Mouse (Mus musculus) midbrain, embryonic 12.5 days (tissue): ENCODE results near the gene Clcn1. TPM values are rescaled to one million over a fixed set of nuclear protein-coding genes. Genes with fewer than 3 reads are reported as not detected.

Experiments used
- ATAC-seq: fragments of 200-750 bp; cut with Nextera tagmentation; 2 replicates; pipeline ENCODE4 v1.8.0; 2017; ENCODE audit warnings: low read depth, moderate TSS enrichment, moderate library complexity; ENCODE audit not compliant: low FRiP score
- H3K27ac ChIP-seq: fragments of 300-500 bp; sonication (generic); replicated peaks from 2 replicates; pipeline ENCODE4 v1.5.1; 2016; ENCODE audit warnings: mild to moderate bottlenecking
- H3K27me3 ChIP-seq: fragments of 300-500 bp; sonication (generic); 2 replicates; pipeline ENCODE4 v1.6.1; 2016; ENCODE audit warnings: mild to moderate bottlenecking
- H3K36me3 ChIP-seq: fragments of 300-500 bp; sonication (generic); 2 replicates; pipeline ENCODE4 v1.6.1; 2016
- H3K4me1 ChIP-seq: fragments of 300-500 bp; sonication (generic); 2 replicates; pipeline ENCODE4 v1.6.1; 2016
- H3K4me2 ChIP-seq: fragments of 300-500 bp; sonication (generic); replicated peaks from 2 replicates; pipeline ENCODE4 v1.6.1; 2016; ENCODE audit warnings: mild to moderate bottlenecking, moderate library complexity
- H3K4me3 ChIP-seq: fragments of 300-500 bp; sonication (generic); 2 replicates; pipeline ENCODE4 v1.5.1; 2016; ENCODE audit warnings: mild to moderate bottlenecking
- H3K9ac ChIP-seq: fragments of 300-500 bp; sonication (generic); replicated peaks from 2 replicates; pipeline ENCODE4 v1.6.1; 2016; ENCODE audit warnings: mild to moderate bottlenecking, moderate library complexity
- H3K9me3 ChIP-seq: fragments of 300-500 bp; sonication (generic); 2 replicates; pipeline ENCODE4 v1.6.1; 2016; ENCODE audit warnings: mild to moderate bottlenecking
- WGBS: fragments of 180-500 bp; shearing (Covaris S2); methylation state at CpG from one replicate; pipeline ENCODE4 v1.1.7; 2016; 5-methylcytosine and 5-hydroxymethylcytosine counted together
- polyA plus RNA-seq: library from polyadenylated mRNA; unstranded; fragments of >200 nt; fragmentation: Nextera tagmentation; extraction: Ambion mirVana; gene quantifications from 2 replicates; pipeline ENCODE4 v1.2.1, GENCODE M21; 2016

The Clcn1 gene
- polyA plus RNA-seq, 1 experiment from 2014 or later = 1.3 TPM

DNA sequence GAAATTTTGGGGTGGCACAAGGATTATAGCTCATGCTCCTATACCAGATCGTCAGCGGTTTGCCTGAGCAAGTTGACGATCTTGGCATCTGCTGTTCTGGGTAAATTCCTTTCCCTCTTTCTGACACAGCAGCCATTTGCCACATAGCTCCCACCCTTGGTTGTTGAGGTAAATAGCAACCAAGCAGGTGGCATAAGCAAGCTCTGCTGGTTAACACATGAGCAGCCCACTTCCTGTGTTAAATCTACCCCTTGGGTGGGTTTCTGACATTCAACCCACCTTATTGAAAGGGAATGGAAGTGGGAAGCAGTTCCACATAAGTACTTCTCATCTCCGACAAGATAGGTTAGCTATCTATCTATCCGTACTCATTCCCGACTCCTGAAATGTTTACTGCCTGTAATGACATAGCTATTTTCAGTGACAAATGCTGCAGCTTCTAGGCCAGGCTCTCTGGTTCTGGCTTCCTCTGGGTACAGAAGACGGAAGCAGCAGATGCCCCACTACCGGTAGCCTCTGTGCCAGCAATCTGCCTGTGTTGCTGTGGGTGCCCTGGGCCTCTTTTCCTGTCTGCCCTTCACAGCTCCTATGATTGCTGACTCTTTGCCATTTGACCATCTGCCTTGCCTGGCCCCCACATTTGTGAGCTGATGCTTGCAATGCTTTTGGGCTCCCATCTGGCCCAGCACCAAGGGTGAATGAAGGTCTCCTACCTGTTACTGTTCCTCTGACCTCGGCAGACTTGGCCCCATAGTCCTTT, 57.1 kb downstream of the Clcn1 start:
- no peak overlapping the region for H3K9ac ChIP-seq
- 89% methylated on average over 9 of the region's 9 CpGs for WGBS
- H3K4me3 ChIP-seq = no peak overlapping the region
- H3K27me3 ChIP-seq = no peaks in the 10 kb centered on the region
- H3K9me3 ChIP-seq = no peaks in the 10 kb centered on the region
- H3K4me1 ChIP-seq = 0 out of 2 replicates have a peak, but pooled peaks cover 2% of the 10 kb centered on the region
- no peak for ATAC-seq
- H3K27ac ChIP-seq = no peak overlapping the region
- no peaks in the 10 kb centered on the region for H3K36me3 ChIP-seq
- no peak overlapping the region for H3K4me2 ChIP-seq

- no peaks in the 10 kb centered on the region for H3K36me3 ChIP-seq
- H3K9me3 ChIP-seq = no peaks in the 10 kb centered on the region
- no peak overlapping the region for H3K27ac ChIP-seq
- H3K4me3 ChIP-seq = no peak overlapping the region
- H3K4me2 ChIP-seq = no peak overlapping the region
- WGBS = 86% methylated on average over 1 of the region's 1 CpGs
- peaks cover 7% of the 10 kb centered on the region; the same call in 1 of the 2 replicates for H3K4me1 ChIP-seq
- no peaks in the 10 kb centered on the region for H3K27me3 ChIP-seq
- no peak overlapping the region for H3K9ac ChIP-seq
- ATAC-seq = no peak
These were observed 57.8 kb downstream of the Clcn1 start for GRCm38 (mm10) chr6:42344255-42344654.

DNA sequence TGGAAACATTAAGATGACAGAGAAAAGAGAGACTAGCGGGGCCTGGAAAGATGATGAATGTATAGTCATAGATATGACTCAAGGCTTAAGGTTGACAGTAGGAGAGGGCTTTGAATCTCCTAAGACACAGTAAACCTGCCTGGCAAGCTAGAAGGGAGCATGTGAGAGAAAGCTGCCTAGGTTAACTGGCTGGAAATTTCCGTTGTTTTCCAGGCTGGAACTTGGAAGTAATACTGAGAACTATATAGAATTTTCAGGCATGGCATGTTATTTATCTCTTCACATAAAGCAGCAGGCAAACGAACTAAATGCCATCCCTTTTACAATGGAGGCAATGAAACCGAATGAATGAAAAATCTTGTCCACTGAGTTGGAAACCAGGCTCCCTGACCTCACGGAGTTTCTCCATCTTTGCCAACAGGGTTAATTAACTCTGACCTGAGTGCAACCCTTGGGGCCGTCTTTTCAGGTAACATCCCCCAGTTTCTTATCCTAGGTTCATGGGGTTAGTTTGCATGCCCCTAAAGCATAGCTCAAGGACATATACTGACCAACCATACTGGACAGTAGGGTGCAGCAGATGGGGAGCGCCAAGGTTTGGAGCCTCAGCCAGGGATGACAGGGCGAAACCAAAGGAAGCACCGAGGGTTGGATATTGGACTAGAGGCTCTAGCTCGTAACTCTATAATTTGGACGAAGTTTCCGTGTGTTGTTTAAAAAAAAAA, 62.0 kb downstream of the Clcn1 start:
- H3K9me3 ChIP-seq = no peaks in the 10 kb centered on the region
- no peaks in the 10 kb centered on the region for H3K27me3 ChIP-seq
- H3K9ac ChIP-seq = no peak overlapping the region
- H3K4me2 ChIP-seq = peak overlapping the region; percentile 90
- no peak overlapping the region for H3K4me3 ChIP-seq
- H3K36me3 ChIP-seq = no peaks in the 10 kb centered on the region
- peaks cover 17% of the 10 kb centered on the region for H3K4me1 ChIP-seq
- no peak for ATAC-seq
- no peak overlapping the region for H3K27ac ChIP-seq
- WGBS = 37% methylated on average over 12 of the region's 12 CpGs

DNA sequence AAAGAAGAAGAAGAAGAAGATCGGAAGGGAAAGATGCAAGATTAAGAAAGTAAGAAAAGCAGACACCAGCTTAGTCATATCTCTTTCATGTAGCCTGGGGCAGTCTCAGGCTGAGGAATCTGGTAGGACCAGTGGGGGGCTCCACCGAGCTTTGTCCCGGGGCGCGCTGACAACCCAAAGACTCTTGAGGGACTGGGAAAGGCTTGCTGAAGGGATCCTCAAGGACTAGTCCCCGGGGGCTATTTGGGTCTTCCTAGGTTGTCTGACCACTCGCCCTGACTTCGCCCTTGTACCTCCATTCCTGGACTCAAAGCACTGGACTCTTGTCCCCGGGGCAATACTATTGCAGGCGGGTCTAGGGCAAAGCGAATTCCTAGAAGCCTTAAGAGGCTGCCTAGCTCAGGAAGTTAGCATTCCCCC, 62.5 kb downstream of the Clcn1 start:
- Histone ChIP-seq H3K27me3 (no peaks in the 10 kb centered on the region), H3K27ac (peak overlapping the region; percentile 90), H3K4me3 (peak overlapping the region; percentile 78), H3K4me2 (peak overlapping the region; percentile 90), H3K9ac (peak overlapping the region; percentile 84), H3K36me3 (no peaks in the 10 kb centered on the region), H3K4me1 (peaks cover 23% of the 10 kb centered on the region), H3K9me3 (no peaks in the 10 kb centered on the region)
- ATAC-seq = peak; percentile 27
- under 1% methylated on average over 11 of the region's 11 CpGs for WGBS

GRCm38 (mm10) chr6:42349426-42350020, 63.0 kb downstream of the Clcn1 start, which contains the start of gene Zyx:
Gene Zyx, plus strand, starts transcription at chr6:42349630.
- peak; percentile 93 for ATAC-seq
- H3K27me3 ChIP-seq = no peaks in the 10 kb centered on the region
- H3K9me3 ChIP-seq = no peaks in the 10 kb centered on the region
- peak within 1 kb of the TSS; percentile 78 for H3K4me3 ChIP-seq
- no peaks in the 10 kb centered on the region for H3K36me3 ChIP-seq
- H3K4me2 ChIP-seq = peak within 1 kb of the TSS; percentile 90
- H3K4me1 ChIP-seq = peaks cover 28% of the 10 kb centered on the region
- peak within 1 kb of the TSS; percentile 84 for H3K9ac ChIP-seq
- H3K27ac ChIP-seq = peak within 1 kb of the TSS; percentile 90
- 0% methylated on average over 21 of the region's 36 CpGs for WGBS

DNA sequence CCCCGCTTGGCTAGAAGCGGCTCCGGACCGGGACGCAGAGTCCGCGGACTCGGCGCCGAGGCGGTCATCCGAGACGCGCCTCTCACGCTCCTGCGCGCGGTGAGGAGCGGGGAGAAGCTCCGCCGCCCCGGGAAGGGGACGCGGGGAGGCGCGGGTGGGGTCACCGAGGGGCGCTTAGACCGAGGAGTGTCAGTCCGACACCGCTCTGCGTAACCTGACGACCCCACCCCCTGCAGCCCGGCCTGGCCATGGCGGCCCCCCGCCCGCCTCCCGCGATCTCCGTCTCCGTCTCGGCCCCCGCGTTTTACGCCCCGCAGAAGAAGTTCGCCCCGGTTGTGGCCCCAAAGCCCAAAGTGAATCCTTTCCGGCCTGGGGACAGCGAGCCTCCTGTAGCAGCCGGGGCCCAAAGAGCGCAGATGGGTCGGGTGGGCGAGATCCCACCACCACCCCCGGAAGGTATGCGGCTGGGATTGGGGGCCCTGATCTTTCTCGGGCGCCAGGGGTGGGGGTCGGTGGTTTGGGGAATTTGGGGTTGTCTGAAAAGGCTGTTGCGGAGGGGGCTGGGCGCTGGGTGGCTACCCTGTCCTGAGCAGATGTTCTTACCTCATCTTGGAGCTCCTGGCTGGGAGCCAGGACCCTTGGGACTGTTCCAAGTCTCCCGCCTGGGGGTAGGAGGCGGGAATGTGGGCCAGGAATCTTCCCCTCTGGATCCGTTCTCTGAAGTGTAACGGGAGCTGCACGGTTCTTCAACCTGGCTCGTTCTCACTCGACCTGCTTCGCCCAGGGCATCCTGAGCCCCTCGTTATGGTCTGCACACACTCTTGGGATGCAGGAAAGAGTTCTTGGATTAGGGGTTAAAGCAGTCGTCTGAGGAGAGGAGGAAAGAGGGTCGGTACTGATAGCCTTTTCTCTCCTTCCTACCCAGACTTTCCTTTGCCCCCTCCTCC, 63.8 kb downstream of the Clcn1 start:
- H3K27me3 ChIP-seq = no peaks in the 10 kb centered on the region
- H3K9ac ChIP-seq = peak overlapping the region; percentile 84
- peak overlapping the region; percentile 78 for H3K4me3 ChIP-seq
- H3K4me1 ChIP-seq = peaks cover 28% of the 10 kb centered on the region
- ATAC-seq = peak; percentile 73
- H3K36me3 ChIP-seq = peaks cover under 1% of the 10 kb centered on the region; the same call in 1 of the 2 replicates
- WGBS = under 1% methylated on average over 71 of the region's 72 CpGs
- H3K4me2 ChIP-seq = peak overlapping the region; percentile 90
- peak overlapping the region; percentile 90 for H3K27ac ChIP-seq
- H3K9me3 ChIP-seq = no peaks in the 10 kb centered on the region

GRCm38 (mm10) chr6:42350968-42351775, 64.7 kb downstream of the Clcn1 start:
- Histone ChIP-seq H3K27ac (0 out of 2 replicates have a peak overlapping the region, but pooled peaks have one; percentile 90), H3K4me1 (peaks cover 28% of the 10 kb centered on the region), H3K4me2 (peak overlapping the region; percentile 90), H3K4me3 (peak overlapping the region; percentile 78), H3K36me3 (peaks cover 9% of the 10 kb centered on the region), H3K9ac (peak overlapping the region; percentile 84), H3K27me3 (no peaks in the 10 kb centered on the region), H3K9me3 (no peaks in the 10 kb centered on the region)
- no peak for ATAC-seq
- 47% methylated on average over 13 of the region's 13 CpGs for WGBS

GRCm38 (mm10) chr6:42351776-42352485, 65.4 kb downstream of the Clcn1 start:
- Histone ChIP-seq H3K9ac (no peak overlapping the region), H3K27me3 (no peaks in the 10 kb centered on the region), H3K4me3 (no peak overlapping the region), H3K36me3 (peaks cover 17% of the 10 kb centered on the region), H3K9me3 (no peaks in the 10 kb centered on the region), H3K4me1 (peaks cover 28% of the 10 kb centered on the region), H3K27ac (no peak overlapping the region), H3K4me2 (no peak overlapping the region; the same call in 1 of the 2 replicates)
- ATAC-seq = no peak
- WGBS = 88% methylated on average over 7 of the region's 7 CpGs

DNA sequence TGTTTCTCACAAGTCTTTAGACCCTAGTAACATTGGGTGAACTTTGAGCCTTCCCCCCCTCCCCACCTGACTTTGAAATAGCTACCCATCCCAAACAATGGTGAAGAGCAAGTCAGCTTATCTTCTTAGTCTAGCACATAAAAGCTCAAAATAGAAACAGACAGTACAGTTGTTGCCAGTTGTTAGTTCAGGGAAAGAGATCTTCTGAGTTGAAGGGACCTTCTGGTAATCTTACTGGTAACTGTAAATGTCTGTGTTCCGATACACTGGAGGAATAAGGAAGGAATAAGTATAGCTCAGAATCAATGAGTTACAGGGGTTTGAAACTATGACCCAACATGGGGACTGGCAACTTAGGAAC, 66.0 kb downstream of the Clcn1 start:
- WGBS = 97% methylated on average over 1 of the region's 1 CpGs
- Histone ChIP-seq H3K4me2 (no peak overlapping the region), H3K27ac (no peak overlapping the region), H3K27me3 (no peaks in the 10 kb centered on the region), H3K4me1 (peaks cover 28% of the 10 kb centered on the region), H3K9ac (no peak overlapping the region), H3K9me3 (no peaks in the 10 kb centered on the region), H3K36me3 (peaks cover 22% of the 10 kb centered on the region), H3K4me3 (no peak overlapping the region)
- no peak for ATAC-seq

DNA sequence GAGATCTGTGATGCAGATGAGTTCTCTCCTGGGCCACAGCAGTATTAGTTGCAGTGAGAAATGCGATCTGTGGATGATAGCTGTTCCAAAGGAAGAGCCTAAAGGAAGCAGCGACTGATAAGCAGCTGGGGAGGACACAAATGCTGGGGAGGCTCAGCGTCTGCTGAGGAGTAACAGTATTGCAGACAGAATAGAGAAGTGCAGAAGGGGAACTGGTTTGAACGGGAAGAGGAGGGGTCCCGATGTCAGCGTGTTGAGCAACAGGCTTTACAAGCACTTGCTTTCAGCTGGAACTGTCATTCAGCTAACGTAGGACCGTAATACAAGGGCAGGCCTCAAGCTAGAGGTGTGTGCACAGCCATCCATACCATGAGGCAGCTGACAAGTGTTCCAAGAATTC, 66.7 kb downstream of the Clcn1 start:
- peaks cover 28% of the 10 kb centered on the region for H3K4me1 ChIP-seq
- ATAC-seq = no peak
- H3K9ac ChIP-seq = no peak overlapping the region
- WGBS = 90% methylated on average over 8 of the region's 8 CpGs
- H3K27ac ChIP-seq = no peak overlapping the region
- no peak overlapping the region for H3K4me3 ChIP-seq
- no peaks in the 10 kb centered on the region for H3K27me3 ChIP-seq
- H3K36me3 ChIP-seq = peaks cover 29% of the 10 kb centered on the region
- no peaks in the 10 kb centered on the region for H3K9me3 ChIP-seq
- H3K4me2 ChIP-seq = no peak overlapping the region
